Mouse (Mus musculus) left cerebral cortex, postnatal 4 days (tissue): ENCODE measurements around the gene Foxd1. TPM values are rescaled to one million over a fixed set of nuclear protein-coding genes. Genes with fewer than 3 reads are reported as not detected.
A peak's percentile ranks its signal among the peaks of the same experiment; 100 is the strongest.

ENCODE experiments used
- DNase-seq: peaks from one replicate; pipeline ENCODE4 v3.0.0-alpha.2; 2022
- intact Hi-C: fragments of 180-260 bp; cut with DNase I; formaldehyde crosslinking; loops from one replicate; pipeline ENCODE4 v1.15.1; 2025
- total RNA-seq, 2 experiments: library from RNA; stranded (reverse); gene quantifications; 2 replicates each; pipeline ENCODE4 v1.2.3; 2021

Foxd1 gene
- total RNA-seq, 2 experiments from 2014 or later = 2.2 to 2.3 TPM

DNA sequence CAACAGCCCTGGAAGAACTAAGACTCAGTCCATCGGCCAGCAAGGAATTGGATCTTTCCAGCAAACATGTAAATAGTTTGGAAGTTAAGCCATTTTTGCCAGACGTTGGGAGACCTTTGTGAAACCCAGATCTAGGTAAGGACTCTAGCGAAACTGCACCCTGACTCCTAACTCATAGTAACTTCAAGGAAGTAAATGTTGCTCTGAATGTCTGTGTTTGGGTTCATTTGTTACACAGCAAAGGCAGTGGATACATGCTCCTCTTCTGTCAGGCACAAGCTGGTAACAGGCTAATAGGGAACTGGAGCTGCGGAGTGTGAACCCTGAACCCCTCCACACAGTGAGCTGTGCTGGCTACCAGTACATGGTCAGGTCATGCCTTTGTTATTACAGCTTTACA is 28.7 kb downstream of the Foxd1 start:
- intact Hi-C loops = no loop called here
- DNase-seq = no peak

DNA sequence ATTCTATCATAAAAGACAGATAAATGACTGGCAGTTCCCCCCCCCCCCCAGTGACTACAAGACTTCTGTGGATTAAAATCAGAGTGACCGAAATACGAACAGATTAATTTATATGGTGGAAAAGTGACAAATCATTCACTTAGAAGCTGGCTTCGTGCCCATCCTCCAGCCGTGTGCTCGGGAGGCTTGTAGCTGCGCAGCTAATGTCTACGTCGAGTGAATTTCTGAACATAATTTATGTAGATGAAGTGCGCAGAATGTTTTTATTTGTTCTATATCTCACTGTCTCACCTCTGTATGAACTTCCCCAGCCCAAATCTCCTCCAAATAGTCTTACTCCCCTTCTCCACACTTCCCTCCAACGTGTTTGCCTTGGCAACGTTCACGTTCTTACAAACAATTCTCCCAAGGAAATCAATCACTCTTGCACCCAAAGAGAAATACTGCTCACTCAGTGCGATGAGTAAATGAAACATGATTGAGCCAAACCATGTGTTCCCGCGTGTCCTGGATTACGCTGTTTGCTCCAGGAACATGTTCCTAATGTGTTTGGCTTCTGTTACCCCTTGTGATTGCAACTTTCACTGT is 30.0 kb downstream of the Foxd1 start:
- no peak for DNase-seq
- intact Hi-C loops = no loop called here

GRCm38 (mm10) chr13:98385877-98386276 is 31.8 kb downstream of the Foxd1 start:
- intact Hi-C loops = no loop called here
- no peak for DNase-seq

GRCm38 (mm10) chr13:98389092-98389491 is 35.0 kb downstream of the Foxd1 start:
- intact Hi-C loops = no loop called here
- no peak for DNase-seq

- intact Hi-C loops = no loop called here
- no peak for DNase-seq
Observed at GRCm38 (mm10) chr13:98390363-98390762, 36.3 kb downstream of the Foxd1 start.

DNA sequence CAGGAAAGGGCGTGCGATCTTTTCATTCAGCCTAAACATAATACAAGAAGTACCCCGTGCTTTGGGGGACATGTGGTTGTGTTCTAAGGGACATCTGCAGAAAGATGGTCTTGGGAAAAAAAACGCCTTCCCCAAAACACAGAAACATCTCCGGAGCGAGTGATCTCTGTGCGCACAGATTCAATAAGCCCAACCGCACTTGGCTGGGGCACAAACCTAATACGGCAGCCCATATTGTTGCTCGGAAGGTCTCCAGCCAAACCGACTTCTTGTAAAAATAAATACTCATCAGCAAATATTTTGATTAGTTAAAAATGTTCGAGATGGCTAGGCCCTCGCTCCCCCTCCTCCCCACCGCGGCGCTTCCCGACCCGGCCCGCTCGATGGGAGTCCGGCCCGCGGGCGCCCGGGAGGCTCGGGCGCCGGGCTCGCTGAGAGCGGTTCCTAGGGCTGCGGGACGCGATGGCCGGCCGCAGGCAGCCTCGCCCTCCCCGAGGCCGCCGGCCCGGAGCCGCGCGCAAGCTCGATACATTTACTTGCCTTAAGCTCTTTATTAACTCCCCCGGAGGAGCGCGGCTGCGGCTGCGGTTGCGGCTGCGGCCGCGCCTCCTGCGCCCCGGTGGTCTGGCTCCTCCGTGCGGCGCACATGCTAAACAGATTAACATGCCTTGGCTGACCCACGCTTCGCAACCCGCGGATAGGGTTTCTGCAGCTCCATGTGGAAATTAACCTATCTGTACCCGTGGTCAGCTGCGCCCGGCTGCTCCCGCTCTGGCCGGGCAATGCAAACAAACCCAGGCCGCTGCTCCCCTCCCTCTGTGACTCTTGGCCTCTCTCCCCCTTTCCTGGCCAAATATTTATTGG is 37.0 kb downstream of the Foxd1 start:
- DNase-seq = peak; percentile 43
- intact Hi-C loops = no loop called here

DNA sequence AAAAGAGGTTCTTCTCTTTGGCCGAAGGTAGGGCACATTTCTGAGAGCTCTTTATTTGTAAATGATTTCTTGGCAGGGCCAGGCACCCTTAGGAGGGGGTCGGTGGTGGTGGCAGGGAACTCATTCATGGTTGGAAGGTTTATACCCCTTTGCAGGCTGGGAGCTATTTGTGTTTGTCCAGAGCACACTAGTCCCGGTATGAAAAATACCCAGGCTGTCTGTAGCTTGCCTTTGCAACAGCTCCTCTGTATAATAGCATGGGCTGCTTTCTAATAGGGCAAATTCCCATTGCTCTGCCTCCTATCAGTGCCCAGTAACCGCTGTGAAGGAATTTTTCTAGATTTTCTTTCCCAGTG is 37.6 kb downstream of the Foxd1 start:
- intact Hi-C loops = no loop called here
- peak; percentile 8 for DNase-seq

- no peak for DNase-seq
- intact Hi-C loops = no loop called here
Observed at GRCm38 (mm10) chr13:98392031-98392430, 38.0 kb downstream of the Foxd1 start.

DNA sequence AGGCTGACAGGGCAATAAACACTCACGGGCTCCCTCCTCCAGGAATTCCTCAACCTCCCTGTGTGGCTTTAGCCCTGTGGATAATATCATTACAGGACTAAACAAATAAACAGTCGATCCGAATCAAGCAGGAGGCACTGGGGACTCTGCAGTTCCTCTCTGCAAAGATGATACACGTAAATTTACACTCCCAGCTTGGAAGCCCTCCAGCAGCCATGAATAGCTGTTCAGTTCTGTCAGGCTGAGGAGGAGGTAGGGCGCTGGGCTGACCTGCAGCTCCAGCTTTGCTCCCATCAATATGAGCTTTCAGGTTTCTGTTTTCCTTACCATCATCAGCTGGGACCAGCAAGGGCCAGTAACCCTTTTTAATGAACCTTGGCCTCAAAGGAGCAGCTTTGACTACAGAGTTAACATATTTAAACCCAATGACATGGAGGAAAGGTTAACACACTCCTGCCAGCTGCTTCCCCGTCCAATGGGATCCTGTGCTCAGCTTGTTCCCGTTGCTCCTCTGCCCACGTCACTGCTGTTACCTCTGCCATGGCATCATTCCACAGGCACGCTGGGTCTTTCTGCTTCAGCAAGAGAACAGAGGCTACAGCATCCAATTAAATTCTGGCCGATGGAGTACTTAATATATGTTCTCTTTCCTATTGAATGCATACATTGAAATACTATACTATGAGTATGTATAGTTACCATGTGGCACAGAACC is 39.5 kb downstream of the Foxd1 start:
- intact Hi-C loops = no loop called here

More for the DNA sequence above, 39.5 kb downstream of the Foxd1 start:
- DNase-seq = peak; percentile 16

Other genes with a start within 250 kb of the Foxd1 start
- 10 to 100 TPM; 43.8 to 49.9 TPM for gene Arhgef28, start 147.8 kb upstream of the Foxd1 start, total RNA-seq
- gene Utp15, start 91.2 kb upstream of the Foxd1 start, total RNA-seq = 10 to 100 TPM; 24.5 to 25.9 TPM
- 10 to 100 TPM; 77.9 to 82.0 TPM for gene Ankra2, start 91.2 kb upstream of the Foxd1 start, total RNA-seq
- not detected for gene Gm21976, start 74.4 kb upstream of the Foxd1 start, total RNA-seq
- gene Btf3, start 37.2 kb upstream of the Foxd1 start, total RNA-seq = 100 to 1,000 TPM; 307 to 340 TPM
- gene Gm10320, start 137.8 kb downstream of the Foxd1 start, total RNA-seq = not detected